Mouse (Mus musculus) E14TG2a.4 (cell line): Measurements from ENCODE around the gene Obsl1.

ENCODE experiments used
- H3K27me3 ChIP-seq: 2 replicates; pipeline ENCODE4 v1.6.1; 2014; ENCODE audit warnings: low read length, control low read depth; ENCODE audit not compliant: insufficient read depth
- H3K36me3 ChIP-seq: 2 replicates; pipeline ENCODE4 v1.6.1; 2014; ENCODE audit warnings: low read length, control low read depth; ENCODE audit not compliant: insufficient read depth
- H3K4me1 ChIP-seq: replicated peaks from 2 replicates; pipeline ENCODE4 v1.6.1; 2014; ENCODE audit warnings: low read depth, low read length, control low read depth
- H3K4me3 ChIP-seq: replicated peaks from 2 replicates; pipeline ENCODE4 v1.5.1; 2014; ENCODE audit warnings: mild to moderate bottlenecking, low read length
- H3K9me3 ChIP-seq: 2 replicates; pipeline ENCODE4 v1.6.1; 2014; ENCODE audit warnings: low read length, control low read depth
- CTCF ChIP-seq: conservative IDR thresholded peaks from 2 replicates; pipeline ENCODE4 v1.5.1; 2014; ENCODE audit warnings: low read length
- NANOG ChIP-seq: IDR thresholded peaks from 2 replicates; pipeline ENCODE4 v1.6.1; 2014; ENCODE audit warnings: borderline replicate concordance, low read length, mixed read lengths
- POU5F1 ChIP-seq: IDR thresholded peaks from 2 replicates; pipeline ENCODE4 v1.6.1; 2014; ENCODE audit warnings: low read length, borderline replicate concordance

Obsl1 gene

DNA sequence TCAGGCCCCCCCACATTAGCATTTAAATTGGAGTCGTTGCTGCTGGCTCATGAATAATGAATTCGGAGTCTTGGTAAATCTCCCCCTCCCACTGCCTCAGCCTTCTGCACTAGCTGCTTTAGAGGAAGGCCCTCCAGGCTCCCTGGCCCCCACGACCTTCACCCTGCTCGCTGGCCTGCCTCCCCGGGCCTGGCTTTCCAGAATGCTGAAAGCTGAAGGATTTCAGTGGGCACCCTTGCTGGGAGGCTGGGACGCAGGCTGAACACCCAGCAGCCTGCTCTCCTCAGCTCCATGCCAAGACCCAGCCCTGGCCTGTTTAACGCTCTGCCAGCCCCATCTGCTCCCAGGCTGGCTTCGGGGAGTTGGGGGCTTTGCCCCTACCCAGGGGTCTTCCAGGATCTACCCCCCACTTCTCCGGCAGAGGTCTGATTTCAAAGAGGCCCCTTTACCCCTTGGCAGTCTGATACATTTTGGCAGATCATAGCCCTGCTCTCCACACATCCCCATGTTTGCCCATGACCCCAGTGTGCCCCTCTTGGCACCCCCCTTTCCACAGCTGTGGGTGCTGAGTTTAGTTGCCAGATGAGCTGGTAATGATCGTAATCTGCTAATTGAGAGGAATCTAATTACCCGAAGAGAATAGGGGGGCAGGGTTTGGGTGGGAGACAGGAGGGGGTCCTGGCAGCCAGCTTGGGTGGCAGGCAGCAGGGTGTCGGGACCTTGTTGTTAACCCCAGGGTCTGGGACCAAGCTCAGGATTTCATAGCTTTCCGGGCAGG lies 62.8 kb downstream of the Obsl1 start:
- H3K27me3 ChIP-seq, result peaks cover 35% of the 10 kb centered on the region
- H3K9me3 ChIP-seq, result no peaks in the 10 kb centered on the region

DNA sequence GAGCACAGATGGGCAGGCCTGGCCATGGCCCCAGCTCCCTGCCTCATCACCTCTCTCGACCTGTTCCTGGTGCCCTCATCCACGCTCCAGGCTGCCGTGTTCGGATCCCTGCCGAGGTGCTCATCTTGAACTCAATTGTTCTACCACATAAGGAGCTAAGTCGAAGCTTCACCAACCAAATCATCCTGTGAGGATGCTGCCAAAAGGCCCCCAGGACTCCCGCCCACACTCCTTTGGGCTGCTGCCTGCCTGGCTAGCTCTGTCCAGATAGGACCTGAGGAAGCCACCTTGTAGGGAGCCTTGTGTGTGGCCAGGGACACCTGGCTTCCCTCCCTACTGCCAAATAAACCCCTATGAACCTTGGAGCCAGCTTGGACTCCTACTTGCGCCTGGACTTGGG lies 63.4 kb downstream of the Obsl1 start:
- Histone ChIP-seq H3K4me3 (peak overlapping the region; percentile 56), H3K9me3 (no peaks in the 10 kb centered on the region), H3K27me3 (peaks cover 29% of the 10 kb centered on the region), H3K36me3 (peaks cover 35% of the 10 kb centered on the region), H3K4me1 (peaks cover 82% of the 10 kb centered on the region)
- TF ChIP-seq CTCF (no peak), POU5F1 (no peak), NANOG (no peak)

More for the DNA sequence above, 62.8 kb downstream of the Obsl1 start:
- TF ChIP-seq POU5F1 (no peak), NANOG (no peak), CTCF (no peak)
- Histone ChIP-seq H3K36me3 (peaks cover 31% of the 10 kb centered on the region), H3K4me1 (peaks cover 88% of the 10 kb centered on the region), H3K4me3 (peak overlapping the region; percentile 56)

DNA sequence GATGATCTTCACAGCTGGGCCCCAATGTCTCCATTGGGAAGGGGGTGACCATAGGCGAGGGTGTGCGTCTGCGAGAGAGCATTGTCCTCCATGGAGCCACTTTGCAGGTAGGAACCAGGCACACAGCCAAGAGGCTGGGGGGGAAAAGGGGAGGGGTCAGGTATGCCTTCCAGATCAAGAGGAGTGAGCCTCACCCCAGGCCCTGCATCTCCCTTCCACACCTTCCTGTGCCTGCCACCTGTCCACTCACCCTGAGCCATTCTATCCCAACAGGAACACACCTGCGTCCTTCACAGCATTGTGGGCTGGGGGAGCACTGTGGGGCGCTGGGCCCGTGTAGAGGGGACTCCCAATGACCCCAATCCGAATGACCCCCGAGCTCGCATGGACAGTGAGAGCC lies 64.1 kb downstream of the Obsl1 start:
- H3K36me3 ChIP-seq, result peaks cover 40% of the 10 kb centered on the region
- peaks cover 78% of the 10 kb centered on the region for H3K4me1 ChIP-seq
- H3K9me3 ChIP-seq, result no peaks in the 10 kb centered on the region
- H3K4me3 ChIP-seq, result no peak overlapping the region
- no peak for TF ChIP-seq POU5F1
- TF ChIP-seq NANOG, result no peak
- TF ChIP-seq CTCF, result no peak
- H3K27me3 ChIP-seq, result peaks cover 22% of the 10 kb centered on the region

DNA sequence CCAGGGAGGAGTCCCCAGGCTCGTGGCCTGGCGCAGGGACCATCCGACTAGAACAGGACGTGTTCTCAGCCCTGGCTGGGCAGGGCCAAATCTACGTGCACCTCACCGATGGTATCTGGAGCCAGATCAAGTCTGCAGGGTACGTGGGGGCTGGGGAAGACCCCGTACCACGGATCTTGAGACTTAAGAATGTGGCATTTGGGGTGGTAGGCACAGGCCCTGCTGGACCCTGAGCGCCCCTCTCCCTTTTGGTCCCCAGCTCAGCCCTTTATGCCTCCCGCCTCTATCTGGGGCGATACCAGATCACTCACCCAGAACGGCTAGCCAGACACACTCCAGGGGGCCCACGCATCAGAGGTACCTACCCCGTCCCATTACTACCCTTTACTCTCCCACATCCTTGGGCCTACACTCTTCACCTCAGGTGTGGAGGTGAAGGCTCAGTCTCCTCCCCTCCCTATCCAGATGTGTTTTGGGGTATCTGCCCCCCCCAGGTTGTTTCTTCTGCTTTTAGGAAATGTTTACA lies 64.7 kb downstream of the Obsl1 start:
- Histone ChIP-seq H3K27me3 (peaks cover 16% of the 10 kb centered on the region), H3K4me1 (peaks cover 78% of the 10 kb centered on the region), H3K4me3 (no peak overlapping the region), H3K36me3 (peaks cover 43% of the 10 kb centered on the region), H3K9me3 (no peaks in the 10 kb centered on the region)
- TF ChIP-seq CTCF (no peak), NANOG (no peak), POU5F1 (no peak)

DNA sequence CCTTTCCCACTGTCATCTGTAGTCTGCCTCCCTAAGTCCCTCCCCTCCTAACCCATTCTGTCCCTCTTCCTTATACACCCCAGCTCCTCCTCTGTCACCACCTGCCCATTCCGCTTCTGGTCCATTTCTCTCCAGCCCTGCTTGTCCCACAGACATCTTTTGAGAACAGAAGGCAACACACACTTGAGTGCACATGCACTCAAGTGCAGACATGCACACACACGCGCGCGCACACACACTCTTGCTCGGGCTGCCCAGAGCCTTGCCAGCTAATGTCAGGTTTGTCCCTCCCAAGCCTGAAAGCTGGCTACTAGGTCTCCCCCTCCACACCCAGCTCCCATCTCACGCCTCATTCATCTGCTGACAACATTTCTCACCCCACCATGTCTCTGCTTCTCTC lies 65.6 kb downstream of the Obsl1 start:
- TF ChIP-seq CTCF (no peak), POU5F1 (no peak), NANOG (no peak)
- H3K4me3 ChIP-seq, result no peak overlapping the region
- peaks cover 12% of the 10 kb centered on the region for H3K27me3 ChIP-seq
- no peaks in the 10 kb centered on the region for H3K9me3 ChIP-seq
- peaks cover 76% of the 10 kb centered on the region for H3K4me1 ChIP-seq
- H3K36me3 ChIP-seq, result peaks cover 43% of the 10 kb centered on the region

DNA sequence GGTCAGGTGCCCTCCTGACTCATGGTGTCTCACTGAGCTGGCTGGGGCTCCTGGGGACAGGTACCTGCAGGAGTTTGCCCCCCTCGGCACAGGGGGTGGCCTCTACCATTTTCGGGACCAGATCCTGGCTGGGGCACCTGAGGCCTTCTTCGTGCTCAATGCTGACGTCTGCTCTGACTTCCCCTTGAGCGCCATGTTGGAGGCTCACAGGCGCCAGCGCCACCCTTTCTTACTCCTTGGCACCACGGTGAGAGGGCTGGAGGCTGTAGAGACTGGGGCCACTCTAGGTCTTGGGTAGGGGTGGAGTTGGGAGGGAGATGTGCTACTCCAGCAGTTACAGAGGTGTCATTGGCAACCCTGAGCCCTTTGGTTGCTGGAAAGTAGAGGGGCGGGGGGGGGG lies 67.5 kb downstream of the Obsl1 start:
- Histone ChIP-seq H3K9me3 (no peaks in the 10 kb centered on the region), H3K4me3 (no peak overlapping the region), H3K4me1 (peaks cover 61% of the 10 kb centered on the region), H3K27me3 (no peaks in the 10 kb centered on the region), H3K36me3 (peaks cover 43% of the 10 kb centered on the region)
- no peak for TF ChIP-seq POU5F1
- TF ChIP-seq NANOG, result no peak
- TF ChIP-seq CTCF, result no peak

DNA sequence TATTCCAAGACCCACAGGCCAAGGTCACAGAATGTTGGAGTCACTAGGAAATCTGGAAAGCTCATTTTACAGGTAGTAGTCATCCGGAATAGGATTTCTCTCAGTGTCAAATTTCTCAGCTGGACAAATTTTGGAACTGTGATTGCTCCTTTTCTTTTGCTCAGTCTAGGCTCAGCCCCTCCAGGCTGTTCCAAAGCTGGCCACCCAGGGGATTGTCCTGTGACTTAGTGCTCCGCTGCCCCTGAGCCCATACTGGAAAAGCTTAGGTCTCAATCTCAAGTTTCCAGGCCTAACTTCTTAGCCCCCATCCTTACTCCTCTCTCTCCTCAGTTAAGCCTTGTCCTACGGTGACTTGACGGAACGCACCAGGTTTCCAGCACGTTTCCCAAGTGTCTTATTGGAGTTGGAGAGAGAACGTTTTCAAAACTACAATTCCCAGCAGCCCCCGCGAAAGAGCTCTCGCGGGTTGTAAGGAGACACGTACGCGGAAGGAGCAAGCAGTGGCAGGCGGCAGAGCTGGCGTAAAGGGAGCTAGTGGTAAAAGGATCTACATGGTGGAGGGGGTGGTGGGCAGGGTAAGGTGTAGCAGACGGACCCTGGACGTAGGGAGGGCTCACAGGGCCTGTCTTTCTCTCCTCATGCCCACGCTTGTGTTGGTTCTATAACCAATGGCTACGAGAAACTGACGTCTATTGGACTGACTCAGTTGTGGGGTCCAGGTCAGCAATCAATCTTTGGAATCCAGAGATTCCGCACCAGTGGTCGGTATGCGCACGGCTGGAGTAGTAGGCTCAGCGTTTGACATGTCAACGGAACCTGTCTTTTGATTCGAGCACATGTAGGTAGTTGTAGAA lies 70.5 kb downstream of the Obsl1 start, which contains the start of gene Gmppa:
Gene Gmppa, plus strand, starts transcription at position 456 of the 854 bp plus-strand sequence.
- H3K27me3 ChIP-seq, result peaks cover 22% of the 10 kb centered on the region
- peak within 1 kb of the TSS; percentile 81 for H3K4me3 ChIP-seq
- H3K9me3 ChIP-seq, result no peaks in the 10 kb centered on the region
- H3K4me1 ChIP-seq, result peaks cover 35% of the 10 kb centered on the region
- no peak for TF ChIP-seq CTCF
- TF ChIP-seq POU5F1, result no peak
- no peak for TF ChIP-seq NANOG
- H3K36me3 ChIP-seq, result peaks cover 32% of the 10 kb centered on the region
